Comparison of ENCODE assay signal across 13 mouse cellular contexts in the genomic region with DNA sequence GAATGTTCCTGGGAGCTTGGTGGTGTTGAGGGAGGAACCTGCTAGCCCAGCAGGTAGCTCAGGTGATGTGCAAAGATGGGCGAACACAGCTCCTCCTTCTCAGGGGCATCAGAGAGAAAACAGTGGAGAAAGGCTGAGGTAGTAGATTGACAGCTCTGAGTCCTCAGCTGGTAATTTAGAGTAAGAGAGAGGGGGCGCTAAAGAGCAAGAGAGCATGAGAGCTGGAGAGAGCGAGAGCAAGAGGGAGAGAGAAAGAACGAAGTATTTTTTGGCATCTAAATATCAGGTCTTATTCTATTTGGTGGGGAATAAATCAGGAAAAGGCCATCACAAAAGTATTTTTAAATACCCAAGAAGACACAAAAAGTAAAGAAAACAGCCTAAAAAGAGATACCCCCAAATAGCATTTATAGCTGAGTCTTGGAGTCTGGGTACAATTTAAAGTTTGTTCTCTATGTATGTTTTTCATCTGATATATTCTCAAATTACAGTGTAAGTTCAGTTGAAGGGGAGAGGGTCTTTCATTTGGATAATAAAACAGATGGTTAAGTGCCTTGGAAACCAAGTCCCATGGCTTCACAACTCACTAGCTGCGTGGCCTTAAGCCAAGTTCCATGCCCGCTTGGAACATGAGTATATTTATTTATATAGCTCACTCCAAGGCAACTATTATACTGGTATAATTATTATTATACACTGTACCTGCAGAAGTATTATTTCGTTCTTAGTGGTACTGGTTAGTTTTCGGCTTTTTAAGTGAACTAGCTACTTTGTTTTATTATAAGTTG.
DNase-seq lines count a peak whose midpoint lies in the region; ATAC-seq lines count a peak whose summit lies in the region.
"Had no signal": no experiment of that assay in that cellular context is flagged by ENCODE, and none has a peak within 500 bp of the region (broad histone marks: within the 10 kb centered on the region; RNA-seq: fewer than 3 reads in every experiment).

No protein-coding gene starts in this region.

- H3K36me3 ChIP-seq in embryonic facial prominence, embryonic 11.5 days (replicated peaks; ENCODE audit: control insufficient read depth, insufficient read depth, low read depth, low read length), result no peaks in the 10 kb centered on the region
- no peaks in the 10 kb centered on the region for H3K36me3 ChIP-seq in embryonic facial prominence, embryonic 10.5 days (replicated peaks)
- H3K36me3 ChIP-seq in limb, embryonic 13.5 days, result no peaks in the 10 kb centered on the region
- H3K36me3 ChIP-seq in limb, embryonic 10.5 days, result no peaks in the 10 kb centered on the region
- H3K36me3 ChIP-seq: intestine, embryonic 15.5 days; lung, embryonic 15.5 days; neural tube, embryonic 12.5 days had no signal

- H3K27me3 ChIP-seq in embryonic facial prominence, embryonic 11.5 days (ENCODE audit: control insufficient read depth, insufficient read depth, low read length), result no peaks in the 10 kb centered on the region
- H3K27me3 ChIP-seq in embryonic facial prominence, embryonic 10.5 days (replicated peaks; ENCODE audit: low read depth, poor library complexity, severe bottlenecking), result no peaks in the 10 kb centered on the region
- H3K27me3 ChIP-seq in limb, embryonic 13.5 days, result peaks cover 4% of the 10 kb centered on the region; the same call in 1 of the 2 replicates
- no peaks in the 10 kb centered on the region for H3K27me3 ChIP-seq in limb, embryonic 10.5 days (ENCODE audit: low read depth, poor library complexity, severe bottlenecking)
- H3K27me3 ChIP-seq: intestine, embryonic 15.5 days; lung, embryonic 15.5 days; neural tube, embryonic 12.5 days had no signal

- WGBS in embryonic facial prominence, embryonic 11.5 days, result 52% methylated on average over 8 of the region's 8 CpGs
- whole genome bisulfite sequencing in embryonic facial prominence, embryonic 10.5 days, result 55% methylated on average over 8 of the region's 8 CpGs
- 35% methylated on average over 8 of the region's 8 CpGs for WGBS in limb, embryonic 13.5 days
- 61% methylated on average over 8 of the region's 8 CpGs for WGBS in limb, embryonic 10.5 days

- peak; percentile 63 for DNase-seq in embryonic facial prominence, embryonic 11.5 days (ENCODE audit: low spot score)
- DNase-seq in embryonic facial prominence, embryonic 10.5 days (ENCODE audit: low spot score), result no peak
- DNase-seq in limb, embryonic 10.5 days (ENCODE audit: low spot score), result no peak
- DNase-seq in R1 (ENCODE audit: low read depth, low spot score), result peak; percentile 42
- DNase-seq in induced T-regulatory cell, adult 2 months (ENCODE audit: low read depth), result peak; percentile 6
- DNase-seq in spleen, postnatal 14 days (ENCODE audit: low spot score in 2 of 2), result no peak
- DNase-seq in ovary, postnatal 14 days (ENCODE audit: low spot score), result no peak
- DNase-seq: heart, adult 18-20 months; layer of hippocampus, postnatal 36 days had no signal

- no peaks in the 10 kb centered on the region for H3K9me3 ChIP-seq in embryonic facial prominence, embryonic 11.5 days (replicated peaks; ENCODE audit: control insufficient read depth, low read length)
- no peaks in the 10 kb centered on the region for H3K9me3 ChIP-seq in embryonic facial prominence, embryonic 10.5 days
- H3K9me3 ChIP-seq in limb, embryonic 13.5 days, result no peaks in the 10 kb centered on the region
- H3K9me3 ChIP-seq in limb, embryonic 10.5 days (replicated peaks), result no peaks in the 10 kb centered on the region
- H3K9me3 ChIP-seq: intestine, embryonic 15.5 days; lung, embryonic 15.5 days; neural tube, embryonic 12.5 days had no signal

- no peak for ATAC-seq in embryonic facial prominence, embryonic 11.5 days (replicated peaks; ENCODE audit: insufficient number of reproducible peaks, low FRiP score, low TSS enrichment, low read depth)
- ATAC-seq in limb, embryonic 13.5 days (ENCODE audit: low FRiP score, low read depth), result peak; percentile 36; the same call in 1 of the 2 replicates
- ATAC-seq: intestine, embryonic 15.5 days had no signal

- no peaks in the 10 kb centered on the region; the same call in 1 of the 2 replicates for H3K4me1 ChIP-seq in embryonic facial prominence, embryonic 11.5 days (ENCODE audit: control insufficient read depth, insufficient read depth, low read length)
- H3K4me1 ChIP-seq in embryonic facial prominence, embryonic 10.5 days, result peaks cover 8% of the 10 kb centered on the region; the same call in 1 of the 2 replicates
- peaks cover 21% of the 10 kb centered on the region for H3K4me1 ChIP-seq in limb, embryonic 13.5 days
- H3K4me1 ChIP-seq in limb, embryonic 10.5 days, result peaks cover 12% of the 10 kb centered on the region
- H3K4me1 ChIP-seq: intestine, embryonic 15.5 days; lung, embryonic 15.5 days; neural tube, embryonic 12.5 days had no signal

- H3K4me3 ChIP-seq in embryonic facial prominence, embryonic 11.5 days (ENCODE audit: low read depth, low read length), result no peak overlapping the region
- H3K4me3 ChIP-seq in embryonic facial prominence, embryonic 10.5 days, result no peak overlapping the region
- H3K4me3 ChIP-seq in limb, embryonic 13.5 days, result no peak overlapping the region
- no peak overlapping the region for H3K4me3 ChIP-seq in limb, embryonic 10.5 days
- H3K4me3 ChIP-seq: intestine, embryonic 15.5 days; lung, embryonic 15.5 days; neural tube, embryonic 12.5 days had no signal

- H3K27ac ChIP-seq in embryonic facial prominence, embryonic 11.5 days (replicated peaks; ENCODE audit: low read depth, low read length), result no peak overlapping the region
- no peak overlapping the region for H3K27ac ChIP-seq in embryonic facial prominence, embryonic 10.5 days (replicated peaks)
- H3K27ac ChIP-seq in limb, embryonic 13.5 days, result no peak overlapping the region
- H3K27ac ChIP-seq in limb, embryonic 10.5 days, result no peak overlapping the region
- H3K27ac ChIP-seq: intestine, embryonic 15.5 days; lung, embryonic 15.5 days; neural tube, embryonic 12.5 days had no signal

- H3K9ac ChIP-seq in embryonic facial prominence, embryonic 11.5 days (replicated peaks; ENCODE audit: low read length), result no peak overlapping the region
- H3K9ac ChIP-seq in limb, embryonic 13.5 days, result no peak overlapping the region
- H3K9ac ChIP-seq: intestine, embryonic 15.5 days; lung, embryonic 15.5 days; neural tube, embryonic 12.5 days had no signal

- H3K4me2 ChIP-seq in embryonic facial prominence, embryonic 11.5 days (ENCODE audit: low read depth, low read length), result no peak overlapping the region
- no peak overlapping the region for H3K4me2 ChIP-seq in limb, embryonic 13.5 days (replicated peaks)
- H3K4me2 ChIP-seq: intestine, embryonic 15.5 days; lung, embryonic 15.5 days; neural tube, embryonic 12.5 days had no signal

Comparison
In these comparisons a context has a peak if more than half of its experiments do, and no peak if none do; other contexts are left out.
1. DNase-seq: peak in embryonic facial prominence, embryonic 11.5 days (single experiment), R1 (single experiment) and induced T-regulatory cell, adult 2 months (single experiment); none in embryonic facial prominence, embryonic 10.5 days (single experiment), limb, embryonic 10.5 days (single experiment), spleen, postnatal 14 days (0 of 2) and ovary, postnatal 14 days (single experiment).